Mouse (Mus musculus) limb, embryonic 15.5 days (tissue): ENCODE measurements at regions not wholly inside any gene's neighbourhood (a gene's known extent, or its start where the extent isn't known, plus 50 kb on each side); places are given as distances from the start of the nearest gene placed in this dataset.

Experiments
- ATAC-seq: fragments of 200-750 bp; cut with Nextera tagmentation; 2 replicates; pipeline ENCODE4 v1.8.0; 2017; ENCODE audit warnings: low read depth, moderate TSS enrichment; ENCODE audit not compliant: insufficient number of reproducible peaks, low FRiP score, low TSS enrichment
- H3K27ac ChIP-seq: fragments of 300-500 bp; sonication (generic); 2 replicates; pipeline ENCODE4 v1.5.1; 2015; ENCODE audit warnings: moderate library complexity, mild to moderate bottlenecking, inconsistent platforms
- H3K27me3 ChIP-seq: fragments of 300-500 bp; sonication (generic); 2 replicates; pipeline ENCODE4 v1.6.1; 2015; ENCODE audit warnings: inconsistent platforms
- H3K36me3 ChIP-seq: fragments of 300-500 bp; sonication (generic); 2 replicates; pipeline ENCODE4 v1.6.1; 2015; ENCODE audit warnings: inconsistent platforms
- H3K4me1 ChIP-seq: fragments of 300-500 bp; sonication (generic); 2 replicates; pipeline ENCODE4 v1.6.1; 2015; ENCODE audit warnings: inconsistent platforms
- H3K4me2 ChIP-seq: fragments of 300-500 bp; sonication (generic); 2 replicates; pipeline ENCODE4 v1.6.1; 2015; ENCODE audit warnings: mild to moderate bottlenecking, inconsistent platforms
- H3K4me3 ChIP-seq: fragments of 300-500 bp; sonication (generic); 2 replicates; pipeline ENCODE4 v1.5.1; 2015; ENCODE audit warnings: mild to moderate bottlenecking, inconsistent platforms
- H3K9ac ChIP-seq: fragments of 300-500 bp; sonication (generic); 2 replicates; pipeline ENCODE4 v1.6.1; 2015; ENCODE audit warnings: inconsistent platforms
- H3K9me3 ChIP-seq: fragments of 300-500 bp; sonication (generic); 2 replicates; pipeline ENCODE4 v1.6.1; 2016; ENCODE audit warnings: inconsistent platforms
- WGBS: fragments of 180-500 bp; shearing (Covaris S2); methylation state at CpG from one replicate; pipeline ENCODE4 v1.1.7; 2015; 5-methylcytosine and 5-hydroxymethylcytosine counted together

DNA sequence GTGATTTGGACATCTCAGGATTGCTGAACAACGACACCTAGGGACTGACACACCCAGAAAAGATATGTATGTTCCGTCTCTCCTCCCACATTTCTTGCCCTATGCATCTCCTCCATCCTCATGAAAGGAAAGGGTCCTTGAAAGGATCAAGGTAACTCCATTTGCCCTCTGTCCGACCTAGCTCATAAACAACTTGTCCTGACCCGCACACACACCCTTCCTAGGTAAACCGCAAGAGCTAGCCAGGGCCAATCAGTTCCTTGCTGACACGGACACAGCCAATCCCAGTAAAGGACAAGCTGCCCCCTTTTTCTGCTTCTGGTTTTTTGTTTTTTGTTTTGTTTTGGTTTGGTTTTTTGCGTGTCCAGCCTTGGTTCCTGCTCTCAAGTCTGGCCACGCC lies 118.0 kb downstream of the Atp23 start:
- Histone ChIP-seq H3K4me2 (no peak overlapping the region), H3K9ac (no peak overlapping the region), H3K4me1 (no peaks in the 10 kb centered on the region), H3K4me3 (no peak overlapping the region), H3K27ac (no peak overlapping the region), H3K9me3 (no peaks in the 10 kb centered on the region), H3K36me3 (no peaks in the 10 kb centered on the region), H3K27me3 (no peaks in the 10 kb centered on the region)
- WGBS, result 83% methylated on average over 8 of the region's 8 CpGs
- ATAC-seq, result no peak

DNA sequence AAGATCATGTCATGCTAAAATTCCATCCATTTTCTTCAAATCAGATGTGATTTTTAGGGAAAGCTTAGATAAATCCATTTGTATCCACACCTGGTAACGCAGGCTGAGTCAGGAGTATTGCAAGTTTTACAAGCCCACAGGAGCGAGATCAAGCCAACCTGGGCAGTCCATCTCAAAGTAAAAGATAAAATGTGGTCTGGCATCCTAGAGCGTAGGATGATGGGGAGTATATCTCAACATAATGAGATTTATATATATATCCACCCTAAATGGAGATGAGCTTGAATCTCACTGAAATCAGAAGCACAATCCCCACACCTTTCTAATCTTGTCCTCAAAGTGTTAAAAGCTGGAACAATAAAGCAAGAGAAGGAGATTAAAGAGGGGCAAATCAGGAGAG lies 124.6 kb downstream of the Atp23 start:
- no peaks in the 10 kb centered on the region for H3K9me3 ChIP-seq
- H3K36me3 ChIP-seq, result no peaks in the 10 kb centered on the region
- H3K9ac ChIP-seq, result no peak overlapping the region
- no peak for ATAC-seq
- WGBS, result 48% methylated on average over 3 of the region's 3 CpGs
- no peak overlapping the region for H3K4me2 ChIP-seq
- no peaks in the 10 kb centered on the region for H3K27me3 ChIP-seq
- no peak overlapping the region for H3K4me3 ChIP-seq
- H3K4me1 ChIP-seq, result 0 out of 2 replicates have a peak, but pooled peaks cover 5% of the 10 kb centered on the region
- H3K27ac ChIP-seq, result no peak overlapping the region

DNA sequence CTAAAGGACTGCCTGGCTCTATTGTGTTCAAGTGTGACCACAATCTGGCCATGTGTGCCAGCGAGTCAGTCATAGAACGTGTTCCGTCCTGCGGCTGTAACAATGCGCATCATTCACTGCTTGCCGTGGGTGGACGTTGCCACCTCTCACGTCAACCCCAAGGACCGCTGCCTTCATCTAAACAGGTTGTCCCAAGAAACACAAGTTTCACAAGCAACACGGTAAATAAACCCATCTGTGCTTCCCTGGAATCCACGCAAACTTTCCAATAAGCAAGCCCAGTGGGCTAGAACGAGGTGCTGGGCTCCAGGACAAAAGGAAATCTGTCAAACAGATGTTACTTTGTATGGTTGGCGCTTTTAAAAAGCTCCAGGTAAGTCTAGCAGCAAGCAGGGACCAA lies 125.2 kb downstream of the Atp23 start:
- Histone ChIP-seq H3K27me3 (no peaks in the 10 kb centered on the region), H3K27ac (peak overlapping the region; percentile 27; the same call in 1 of the 2 replicates), H3K4me1 (0 out of 2 replicates have a peak, but pooled peaks cover 5% of the 10 kb centered on the region), H3K9me3 (no peaks in the 10 kb centered on the region), H3K4me3 (no peak overlapping the region), H3K36me3 (no peaks in the 10 kb centered on the region), H3K9ac (no peak overlapping the region), H3K4me2 (0 out of 2 replicates have a peak overlapping the region, but pooled peaks have one; percentile 15)
- 36% methylated on average over 13 of the region's 13 CpGs for WGBS
- ATAC-seq, result no peak

DNA sequence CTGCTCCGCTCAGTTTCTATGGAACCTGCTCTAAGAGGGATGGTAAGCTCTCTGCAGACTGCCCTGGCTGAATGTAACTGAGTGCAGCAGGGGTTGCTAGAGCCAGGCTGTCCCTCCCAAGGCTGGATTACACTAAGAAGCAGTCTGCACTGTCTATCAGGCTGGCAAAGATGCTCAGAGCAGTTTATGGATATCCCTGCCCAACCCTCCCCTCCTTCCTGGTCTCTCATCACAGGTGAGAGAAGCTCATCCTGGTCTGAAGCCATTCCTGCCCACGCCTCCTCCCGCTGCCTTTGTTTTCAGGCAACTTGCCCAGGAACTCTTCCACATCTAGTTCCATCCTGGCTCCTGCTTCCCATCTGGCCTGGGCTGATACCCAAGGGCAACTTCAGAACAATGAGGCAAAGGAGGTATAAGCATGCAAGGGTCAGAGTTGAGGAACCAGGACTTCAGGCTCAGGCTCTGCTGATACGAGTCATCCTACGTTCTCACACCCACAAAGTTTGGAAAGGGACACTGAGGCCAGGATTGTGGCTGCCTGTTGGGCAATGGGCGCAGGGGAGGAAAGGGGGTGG lies 130.6 kb downstream of the Atp23 start:
- H3K4me3 ChIP-seq, result no peak overlapping the region
- no peak; the same call in 1 of the 2 replicates for ATAC-seq
- no peak overlapping the region for H3K27ac ChIP-seq

DNA sequence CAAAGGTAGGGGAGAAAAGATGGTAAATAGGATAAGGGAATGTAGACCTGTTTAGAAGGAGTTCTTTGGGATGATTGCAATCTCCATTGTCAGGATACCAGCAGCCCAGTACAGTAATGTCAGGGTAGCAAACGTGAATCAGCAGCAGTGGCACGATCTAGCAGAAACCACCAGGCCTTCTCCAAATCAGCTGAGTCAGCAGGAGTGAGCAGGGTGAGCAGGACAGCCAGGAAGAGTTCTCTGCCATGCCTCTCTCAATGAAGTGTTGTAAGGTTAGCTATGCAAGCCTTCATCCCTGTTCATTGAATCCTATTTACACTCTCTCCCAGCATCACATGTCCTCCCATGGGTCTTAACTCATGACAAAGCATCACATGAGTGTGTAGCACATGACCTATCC lies 135.5 kb downstream of the Atp23 start:
- Histone ChIP-seq H3K4me1 (no peaks in the 10 kb centered on the region), H3K27me3 (no peaks in the 10 kb centered on the region), H3K4me2 (no peak overlapping the region), H3K9ac (no peak overlapping the region), H3K9me3 (no peaks in the 10 kb centered on the region), H3K27ac (no peak overlapping the region), H3K4me3 (no peak overlapping the region), H3K36me3 (no peaks in the 10 kb centered on the region)
- WGBS, result 82% methylated on average over 2 of the region's 2 CpGs
- no peak for ATAC-seq

More for the DNA sequence above, 130.6 kb downstream of the Atp23 start:
- H3K4me2 ChIP-seq, result no peak overlapping the region
- no peaks in the 10 kb centered on the region for H3K36me3 ChIP-seq
- no peaks in the 10 kb centered on the region for H3K9me3 ChIP-seq
- no peaks in the 10 kb centered on the region for H3K4me1 ChIP-seq
- no peak overlapping the region for H3K9ac ChIP-seq
- H3K27me3 ChIP-seq, result no peaks in the 10 kb centered on the region
- 79% methylated on average over 6 of the region's 6 CpGs for WGBS

DNA sequence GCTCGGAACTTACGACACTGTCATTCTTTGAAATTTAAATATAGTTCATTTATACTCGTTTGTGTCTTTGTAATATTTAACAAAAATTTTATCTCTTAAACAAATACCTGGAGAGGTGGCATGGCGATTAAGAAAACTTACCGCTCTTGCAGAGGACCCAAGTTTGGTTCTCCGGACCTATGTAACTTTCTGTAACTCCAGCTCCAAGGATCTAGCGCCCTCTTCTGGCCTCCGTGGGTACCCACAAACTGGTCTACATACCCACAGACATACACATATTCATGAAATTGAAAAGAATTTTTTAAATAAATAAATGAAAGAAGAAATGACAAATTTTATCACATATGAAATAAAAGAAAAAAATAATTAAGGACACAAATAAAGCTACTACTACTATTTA lies 136.4 kb downstream of the Atp23 start:
- H3K4me2 ChIP-seq, result no peak overlapping the region
- no peak overlapping the region for H3K4me3 ChIP-seq
- no peaks in the 10 kb centered on the region for H3K36me3 ChIP-seq
- ATAC-seq, result no peak
- 76% methylated on average over 8 of the region's 8 CpGs for WGBS
- no peak overlapping the region for H3K27ac ChIP-seq
- no peaks in the 10 kb centered on the region for H3K9me3 ChIP-seq
- H3K27me3 ChIP-seq, result no peaks in the 10 kb centered on the region
- no peak overlapping the region for H3K9ac ChIP-seq
- no peaks in the 10 kb centered on the region for H3K4me1 ChIP-seq

DNA sequence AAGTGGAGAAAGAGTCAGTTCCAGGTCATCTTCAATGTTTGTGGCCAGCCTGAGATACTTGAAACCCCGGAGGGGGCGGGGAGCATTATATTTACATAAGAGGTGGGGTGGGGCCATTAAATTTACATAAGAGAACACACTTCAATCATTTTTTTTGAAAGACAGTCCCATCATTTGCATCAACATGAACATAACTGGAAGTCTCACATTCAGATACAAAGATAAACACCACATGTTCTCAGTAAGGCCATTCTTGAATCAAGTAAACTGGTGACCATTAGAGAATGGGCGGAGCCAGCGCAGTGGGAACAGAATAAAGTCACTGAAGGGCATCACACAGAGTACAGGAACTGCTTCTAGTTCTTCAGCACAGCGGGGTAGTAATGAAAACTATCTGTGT lies 137.2 kb downstream of the Atp23 start:
- no peak overlapping the region for H3K9ac ChIP-seq
- H3K36me3 ChIP-seq, result no peaks in the 10 kb centered on the region
- no peaks in the 10 kb centered on the region for H3K27me3 ChIP-seq
- WGBS, result 73% methylated on average over 5 of the region's 5 CpGs
- no peak overlapping the region for H3K4me3 ChIP-seq
- no peak overlapping the region for H3K4me2 ChIP-seq
- no peak overlapping the region for H3K27ac ChIP-seq
- no peak for ATAC-seq
- H3K9me3 ChIP-seq, result no peaks in the 10 kb centered on the region
- no peaks in the 10 kb centered on the region for H3K4me1 ChIP-seq

DNA sequence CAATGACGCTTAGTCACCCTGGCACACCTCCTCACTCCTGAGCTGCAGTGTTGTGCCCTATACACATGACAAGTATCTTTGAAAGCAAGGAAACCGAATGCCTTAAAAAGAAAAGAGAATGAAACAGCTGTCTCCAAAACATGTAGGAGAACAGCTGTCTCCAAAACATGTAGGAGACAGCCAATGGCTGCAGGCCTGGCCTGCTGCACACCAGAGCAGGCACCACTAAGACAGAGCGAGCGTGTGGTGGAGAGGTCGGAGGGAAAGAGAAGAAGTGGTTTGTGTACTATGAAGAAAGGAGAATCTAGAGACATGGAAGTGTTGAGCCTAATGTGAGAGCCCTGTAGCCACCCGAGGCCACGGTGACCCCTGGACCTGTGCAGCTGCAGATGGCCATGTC lies 142.5 kb downstream of the Atp23 start:
- H3K4me3 ChIP-seq, result no peak overlapping the region
- ATAC-seq, result no peak
- WGBS, result 81% methylated on average over 7 of the region's 7 CpGs
- no peaks in the 10 kb centered on the region for H3K36me3 ChIP-seq
- H3K4me1 ChIP-seq, result no peaks in the 10 kb centered on the region
- H3K4me2 ChIP-seq, result no peak overlapping the region
- H3K27ac ChIP-seq, result no peak overlapping the region
- H3K9me3 ChIP-seq, result no peaks in the 10 kb centered on the region
- no peak overlapping the region for H3K9ac ChIP-seq
- H3K27me3 ChIP-seq, result no peaks in the 10 kb centered on the region

DNA sequence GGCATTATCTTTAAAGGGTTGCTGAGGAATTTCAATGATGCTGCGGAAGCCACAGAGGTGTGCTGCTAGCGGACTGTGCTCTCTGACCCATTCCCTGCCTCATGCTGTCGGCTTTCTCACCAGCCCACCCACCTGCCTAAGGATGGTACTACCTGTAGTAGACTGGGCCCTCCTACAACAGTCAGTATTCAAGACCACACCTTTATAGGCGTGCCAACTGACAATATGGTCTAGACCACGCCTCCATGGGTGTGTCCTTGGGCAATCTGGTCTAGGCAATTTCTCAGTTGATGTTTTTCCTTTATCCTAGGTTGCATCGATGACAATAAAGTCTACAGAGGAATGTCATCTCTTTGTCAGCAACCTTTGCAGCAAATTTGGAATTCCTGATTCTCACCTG lies 148.0 kb downstream of the Atp23 start:
- no peak for ATAC-seq

DNA sequence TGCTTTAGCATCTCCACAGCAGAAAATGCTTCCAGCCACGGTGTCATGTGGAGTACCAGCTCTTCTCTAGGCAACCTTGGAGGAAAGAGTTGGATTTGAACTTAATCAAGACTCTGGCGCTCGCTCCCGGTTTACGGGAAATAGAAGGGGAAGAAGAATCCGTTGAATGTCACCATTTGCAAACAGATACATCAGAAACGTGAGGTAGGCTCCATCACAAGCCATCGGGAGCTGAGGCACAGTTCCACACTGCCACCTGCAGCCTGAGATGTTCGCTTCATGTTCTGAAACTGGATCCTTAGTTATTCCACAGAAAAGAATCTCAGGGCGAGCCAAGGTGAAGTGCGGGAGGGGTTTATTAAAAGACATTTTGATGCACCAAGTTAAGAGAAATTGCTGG lies 148.5 kb downstream of the Atp23 start:
- H3K9ac ChIP-seq, result no peak overlapping the region
- no peaks in the 10 kb centered on the region for H3K27me3 ChIP-seq
- no peaks in the 10 kb centered on the region for H3K4me1 ChIP-seq
- no peak for ATAC-seq
- no peaks in the 10 kb centered on the region for H3K9me3 ChIP-seq
- no peaks in the 10 kb centered on the region for H3K36me3 ChIP-seq
- 51% methylated on average over 11 of the region's 11 CpGs for WGBS
- H3K27ac ChIP-seq, result no peak overlapping the region
- no peak overlapping the region for H3K4me2 ChIP-seq
- H3K4me3 ChIP-seq, result no peak overlapping the region

More for the DNA sequence above, 148.0 kb downstream of the Atp23 start:
- WGBS, result 76% methylated on average over 6 of the region's 6 CpGs
- no peak overlapping the region for H3K9ac ChIP-seq
- no peaks in the 10 kb centered on the region for H3K4me1 ChIP-seq
- no peaks in the 10 kb centered on the region for H3K36me3 ChIP-seq
- no peak overlapping the region for H3K4me2 ChIP-seq
- no peaks in the 10 kb centered on the region for H3K27me3 ChIP-seq
- H3K9me3 ChIP-seq, result no peaks in the 10 kb centered on the region
- no peak overlapping the region for H3K27ac ChIP-seq
- H3K4me3 ChIP-seq, result no peak overlapping the region

DNA sequence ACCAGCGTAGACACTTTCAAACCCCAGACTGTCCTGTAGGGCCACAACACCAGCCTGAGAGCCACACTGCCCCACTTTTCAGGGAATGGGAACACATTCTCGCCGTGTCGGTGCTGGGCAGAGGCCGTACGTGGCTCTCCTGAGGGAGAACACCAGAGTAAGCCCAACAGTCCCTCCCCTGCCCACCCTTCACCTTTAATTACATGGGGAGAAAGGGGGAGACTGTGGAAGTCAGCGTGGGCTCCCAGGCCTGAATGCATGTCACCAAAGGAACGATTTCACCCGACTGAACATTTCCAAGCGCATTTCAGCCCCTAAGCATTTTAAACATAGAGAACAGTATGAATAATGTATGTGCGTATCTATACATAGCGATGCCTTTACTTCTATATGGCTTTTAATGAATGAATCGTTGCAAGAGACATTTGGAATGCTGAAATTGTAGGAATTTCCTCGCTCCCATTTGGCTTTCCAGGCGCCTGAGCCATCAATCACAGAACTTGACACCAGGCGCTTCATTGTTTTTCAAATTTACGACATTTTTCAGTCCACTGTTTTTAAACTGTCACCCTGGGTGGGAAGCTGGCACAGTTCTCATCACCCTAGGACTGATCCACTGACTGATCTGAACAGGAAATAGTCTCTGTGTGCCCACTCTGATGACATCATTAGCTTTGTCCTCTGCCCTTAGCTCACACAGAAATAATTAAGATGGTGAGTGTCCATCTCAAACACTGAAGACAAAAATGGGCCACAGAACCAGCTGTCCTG lies 152.3 kb downstream of the Atp23 start:
- H3K27me3 ChIP-seq, result no peaks in the 10 kb centered on the region
- H3K4me1 ChIP-seq, result no peaks in the 10 kb centered on the region
- no peak overlapping the region for H3K27ac ChIP-seq
- no peak overlapping the region for H3K4me3 ChIP-seq
- H3K36me3 ChIP-seq, result no peaks in the 10 kb centered on the region
- H3K9ac ChIP-seq, result no peak overlapping the region
- H3K4me2 ChIP-seq, result no peak overlapping the region
- no peak for ATAC-seq
- H3K9me3 ChIP-seq, result no peaks in the 10 kb centered on the region
- 57% methylated on average over 17 of the region's 17 CpGs for WGBS

DNA sequence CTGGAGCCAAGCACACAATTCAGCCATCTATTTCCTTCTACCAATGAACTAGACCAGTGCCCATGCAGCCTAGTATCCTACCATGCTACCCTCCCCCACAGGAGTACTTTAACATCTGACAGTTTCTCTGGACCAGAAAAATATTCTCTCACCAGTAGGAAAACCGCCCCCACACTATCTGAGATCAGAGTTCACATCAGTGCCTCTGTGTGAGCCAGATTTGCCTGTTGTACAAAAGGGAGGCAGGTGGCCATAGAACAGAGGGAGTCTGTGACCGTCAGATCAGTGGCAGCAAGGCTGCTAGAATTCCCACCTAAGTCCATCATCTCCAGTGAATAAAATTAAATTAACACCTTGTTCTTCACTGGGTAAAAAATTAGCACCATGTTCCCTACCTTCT lies 166.5 kb downstream of the Atp23 start:
- no peaks in the 10 kb centered on the region for H3K4me1 ChIP-seq
- H3K27ac ChIP-seq, result no peak overlapping the region
- H3K27me3 ChIP-seq, result no peaks in the 10 kb centered on the region
- no peak overlapping the region for H3K4me3 ChIP-seq
- H3K9ac ChIP-seq, result no peak overlapping the region
- no peaks in the 10 kb centered on the region for H3K9me3 ChIP-seq
- H3K4me2 ChIP-seq, result no peak overlapping the region
- H3K36me3 ChIP-seq, result no peaks in the 10 kb centered on the region
- ATAC-seq, result no peak
- WGBS, result 73% methylated on average over 2 of the region's 2 CpGs
